Mouse (Mus musculus) liver, embryonic 16.5 days (tissue): ENCODE results near the gene Acbd5. TPM values are rescaled to one million over a fixed set of nuclear protein-coding genes. Genes with fewer than 3 reads are reported as not detected.
"Not testable (repeated sequence)": the region's sequence is repeated elsewhere in the genome, so short reads cannot be mapped to it uniquely, and the experiment has no call there.

Experiments used
- ATAC-seq: fragments of 200-750 bp; cut with Nextera tagmentation; 2 replicates; pipeline ENCODE4 v1.8.0; 2017; ENCODE audit warnings: low read depth, mild to moderate bottlenecking, moderate number of reproducible peaks, moderate library complexity
- H3K27ac ChIP-seq: fragments of 300-500 bp; sonication (generic); 2 replicates; pipeline ENCODE4 v1.5.1; 2014; ENCODE audit warnings: mild to moderate bottlenecking, low read length
- H3K27me3 ChIP-seq: fragments of 300-500 bp; sonication (generic); 2 replicates; pipeline ENCODE4 v1.6.1; 2014; ENCODE audit warnings: low read depth, low read length, mixed read lengths; ENCODE audit not compliant: control insufficient read depth, insufficient read depth
- H3K36me3 ChIP-seq: fragments of 300-500 bp; sonication (generic); 2 replicates; pipeline ENCODE4 v1.6.1; 2014; ENCODE audit warnings: mild to moderate bottlenecking; ENCODE audit not compliant: control insufficient read depth, insufficient read depth
- H3K4me1 ChIP-seq: fragments of 300-500 bp; sonication (generic); 2 replicates; pipeline ENCODE4 v1.6.1; 2014; ENCODE audit warnings: low read depth, low read length, mixed read lengths; ENCODE audit not compliant: control insufficient read depth
- H3K4me2 ChIP-seq: fragments of 300-500 bp; sonication (generic); 2 replicates; pipeline ENCODE4 v1.6.1; 2014; ENCODE audit warnings: low read depth, low read length, mixed read lengths
- H3K4me3 ChIP-seq: fragments of 300-500 bp; sonication (generic); 2 replicates; pipeline ENCODE4 v1.5.1; 2014; ENCODE audit warnings: low read depth, mild to moderate bottlenecking, low read length
- H3K9ac ChIP-seq: fragments of 300-500 bp; sonication (generic); 2 replicates; pipeline ENCODE4 v1.6.1; 2014; ENCODE audit warnings: low read depth, low read length
- H3K9me3 ChIP-seq: fragments of 300-500 bp; sonication (generic); replicated peaks from 2 replicates; pipeline ENCODE4 v1.6.1; 2016; ENCODE audit warnings: low read length; ENCODE audit not compliant: control insufficient read depth
- WGBS: fragments of 180-500 bp; shearing (Covaris S2); extraction: QIAGEN DNeasy Blood & Tissue Kit; methylation state at CpG from one replicate; pipeline ENCODE4 v1.1.7; 2014; ENCODE audit not compliant: insufficient replicate concordance; 5-methylcytosine and 5-hydroxymethylcytosine counted together
- polyA plus RNA-seq: library from polyadenylated mRNA; unstranded; fragments of >200 nt; fragmentation: Nextera tagmentation; extraction: Ambion mirVana; gene quantifications from 2 replicates; pipeline ENCODE4 v1.2.1, GENCODE M21; 2015

Gene Acbd5
- polyA plus RNA-seq, 1 experiment from 2014 or later = 18.5 TPM

- Histone ChIP-seq H3K4me1 (peaks cover 9% of the 10 kb centered on the region), H3K27ac (no peak overlapping the region), H3K9me3 (no peaks in the 10 kb centered on the region), H3K4me2 (no peak overlapping the region), H3K4me3 (no peak overlapping the region), H3K27me3 (no peaks in the 10 kb centered on the region), H3K36me3 (peaks cover under 1% of the 10 kb centered on the region; the same call in 1 of the 2 replicates), H3K9ac (no peak overlapping the region)
- no peak for ATAC-seq
- 74% methylated on average over 3 of the region's 3 CpGs for WGBS
Observed at GRCm38 (mm10) chr2:23034692-23035435, 33.1 kb upstream of the Acbd5 start.

- Histone ChIP-seq H3K27me3 (no peaks in the 10 kb centered on the region), H3K36me3 (no peaks in the 10 kb centered on the region), H3K4me2 (no peak overlapping the region), H3K9me3 (no peaks in the 10 kb centered on the region), H3K4me1 (peaks cover 9% of the 10 kb centered on the region), H3K9ac (no peak overlapping the region), H3K4me3 (no peak overlapping the region), H3K27ac (no peak overlapping the region)
- WGBS = 90% methylated on average over 1 of the region's 1 CpGs
- ATAC-seq = no peak
Observed at GRCm38 (mm10) chr2:23035467-23035866, 32.5 kb upstream of the Acbd5 start.

- peaks cover 9% of the 10 kb centered on the region for H3K4me1 ChIP-seq
- under 1% methylated on average over 57 of the region's 59 CpGs for WGBS
- no peaks in the 10 kb centered on the region for H3K27me3 ChIP-seq
- H3K4me3 ChIP-seq = peak overlapping the region; percentile 100
- H3K36me3 ChIP-seq = no peaks in the 10 kb centered on the region
- ATAC-seq = peak; percentile 76
- H3K9me3 ChIP-seq = no peaks in the 10 kb centered on the region
- peak overlapping the region; percentile 98 for H3K27ac ChIP-seq
- H3K4me2 ChIP-seq = peak overlapping the region; percentile 71
- H3K9ac ChIP-seq = peak overlapping the region; percentile 99
Observed at GRCm38 (mm10) chr2:23039082-23040000, 28.6 kb upstream of the Acbd5 start.

GRCm38 (mm10) chr2:23040001-23040646 lies 27.8 kb upstream of the Acbd5 start, which contains the start of gene Abi1:
Abi1 (minus strand) TSS chr2:23040241.
- no peaks in the 10 kb centered on the region for H3K27me3 ChIP-seq
- peak within 1 kb of the TSS; percentile 98 for H3K27ac ChIP-seq
- no peaks in the 10 kb centered on the region for H3K36me3 ChIP-seq
- H3K4me2 ChIP-seq = peak within 1 kb of the TSS; percentile 71
- no peaks in the 10 kb centered on the region for H3K9me3 ChIP-seq
- 1% methylated on average over 24 of the region's 24 CpGs for WGBS
- ATAC-seq = peak; percentile 91
- H3K9ac ChIP-seq = peak within 1 kb of the TSS; percentile 99
- peaks cover 9% of the 10 kb centered on the region for H3K4me1 ChIP-seq
- peak within 1 kb of the TSS; percentile 100 for H3K4me3 ChIP-seq

- not testable (repeated sequence) for H3K36me3 ChIP-seq, H3K4me1 ChIP-seq, H3K4me3 ChIP-seq, H3K9ac ChIP-seq, H3K27ac ChIP-seq, H3K9me3 ChIP-seq, H3K27me3 ChIP-seq, ATAC-seq
- WGBS = 70% methylated on average over 7 of the region's 7 CpGs
- peak overlapping the region; percentile 56 for H3K4me2 ChIP-seq
Observed at GRCm38 (mm10) chr2:23040690-23041089, 27.3 kb upstream of the Acbd5 start.

GRCm38 (mm10) chr2:23041457-23041856 lies 26.5 kb upstream of the Acbd5 start:
- ATAC-seq = no peak
- Histone ChIP-seq H3K4me3 (no peak overlapping the region), H3K9ac (no peak overlapping the region), H3K27me3 (no peaks in the 10 kb centered on the region), H3K4me2 (no peak overlapping the region), H3K4me1 (peaks cover 9% of the 10 kb centered on the region), H3K9me3 (no peaks in the 10 kb centered on the region), H3K27ac (0 out of 2 replicates have a peak overlapping the region, but pooled peaks have one; percentile 22), H3K36me3 (no peaks in the 10 kb centered on the region)
- WGBS = 32% methylated on average over 4 of the region's 4 CpGs

GRCm38 (mm10) chr2:23042189-23042588 lies 25.8 kb upstream of the Acbd5 start:
- Histone ChIP-seq H3K4me1 (peaks cover 5% of the 10 kb centered on the region), H3K4me2 (no peak overlapping the region), H3K36me3 (no peaks in the 10 kb centered on the region), H3K9me3 (no peaks in the 10 kb centered on the region), H3K27ac (no peak overlapping the region), H3K4me3 (no peak overlapping the region), H3K9ac (no peak overlapping the region), H3K27me3 (no peaks in the 10 kb centered on the region)
- ATAC-seq = no peak
- 79% methylated on average over 3 of the region's 3 CpGs for WGBS

- no peaks in the 10 kb centered on the region for H3K27me3 ChIP-seq
- no peaks in the 10 kb centered on the region for H3K4me1 ChIP-seq
- no peaks in the 10 kb centered on the region for H3K36me3 ChIP-seq
- H3K4me3 ChIP-seq = no peak overlapping the region
- no peak overlapping the region for H3K4me2 ChIP-seq
- no peak overlapping the region for H3K9ac ChIP-seq
- H3K27ac ChIP-seq = no peak overlapping the region
- ATAC-seq = no peak
- H3K9me3 ChIP-seq = no peaks in the 10 kb centered on the region
- 25% methylated on average over 1 of the region's 1 CpGs for WGBS
Observed at GRCm38 (mm10) chr2:23045703-23046102, 22.3 kb upstream of the Acbd5 start.
